Mouse (Mus musculus): ENCODE measurements around the gene Gm8206.
"Not testable (repeated sequence)": the region's sequence is repeated elsewhere in the genome, so short reads cannot be mapped to it uniquely, and the experiment has no call there.

The Gm8206 gene

GRCm38 (mm10) chr14:6093842-6094241 lies at the start of gene Gm8206:
Gene Gm8206, minus strand, starts transcription at chr14:6093942.
- DNase-seq (ENCODE audit: low read depth, low spot score) = not testable (repeated sequence)

- not testable (repeated sequence) for DNase-seq (ENCODE audit: low read depth, low spot score)
These were observed 32.0 kb upstream of the Gm8206 start, which contains the start of gene Gm3476 for GRCm38 (mm10) chr14:6125707-6126106. Gene Gm3476, minus strand, starts transcription at chr14:6125807.

GRCm38 (mm10) chr14:6108272-6108925 lies 14.7 kb upstream of the Gm8206 start, which contains the start of gene Gm3468:
Gene Gm3468, minus strand, starts transcription at chr14:6108665.
- peak; percentile 68 for DNase-seq (ENCODE audit: low read depth, low spot score)

DNA sequence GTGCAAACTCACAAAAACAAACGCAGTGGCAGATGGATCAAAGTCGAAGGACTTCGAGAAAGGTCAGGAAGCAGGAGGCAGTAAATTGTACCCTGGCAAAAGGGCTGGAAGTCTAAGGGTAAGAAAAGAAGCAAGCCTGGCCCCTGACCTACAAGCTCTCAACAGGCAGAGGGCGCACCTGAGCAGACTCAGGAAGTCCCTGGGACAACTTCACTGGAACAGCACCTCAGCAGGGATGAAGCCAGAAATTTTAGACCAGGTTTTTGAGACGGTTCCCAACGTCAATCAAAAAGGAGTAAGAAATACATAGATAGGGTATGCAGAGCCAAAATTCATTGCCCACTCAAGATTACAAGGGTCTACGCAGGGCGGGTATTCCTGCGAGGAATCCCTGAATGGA lies 13.8 kb upstream of the Gm8206 start:
- peak; percentile 12 for DNase-seq (ENCODE audit: low read depth, low spot score)

- DNase-seq (ENCODE audit: low read depth, low spot score) = not testable (repeated sequence)
These were observed 35.6 kb downstream of the Gm8206 start, which contains the start of gene Gm6337 for GRCm38 (mm10) chr14:6058167-6058566. Gene Gm6337, minus strand, starts transcription at chr14:6058267.

DNA sequence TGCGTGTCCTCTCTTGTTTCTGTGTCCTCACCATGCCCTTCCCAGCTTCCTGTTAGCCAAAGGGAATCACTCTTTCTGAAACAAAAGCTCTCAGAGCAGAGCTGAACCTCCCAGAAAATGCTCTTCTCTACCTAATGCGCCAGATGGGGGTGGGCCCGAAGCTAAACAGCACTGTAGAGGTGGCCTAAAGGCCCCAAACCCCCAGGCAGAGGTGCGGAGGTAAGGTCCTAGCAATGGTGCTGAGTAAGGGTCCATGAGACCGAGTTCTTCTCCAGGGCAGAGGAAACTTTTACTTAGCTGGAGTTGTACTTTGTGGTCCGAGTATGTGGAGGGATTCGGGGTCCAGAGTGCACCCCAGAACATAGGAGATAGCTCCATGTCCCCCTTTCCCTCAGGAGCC lies 106.6 kb downstream of the Gm8206 start:
- DNase-seq (ENCODE audit: low read depth, low spot score) = not testable (repeated sequence)

DNA sequence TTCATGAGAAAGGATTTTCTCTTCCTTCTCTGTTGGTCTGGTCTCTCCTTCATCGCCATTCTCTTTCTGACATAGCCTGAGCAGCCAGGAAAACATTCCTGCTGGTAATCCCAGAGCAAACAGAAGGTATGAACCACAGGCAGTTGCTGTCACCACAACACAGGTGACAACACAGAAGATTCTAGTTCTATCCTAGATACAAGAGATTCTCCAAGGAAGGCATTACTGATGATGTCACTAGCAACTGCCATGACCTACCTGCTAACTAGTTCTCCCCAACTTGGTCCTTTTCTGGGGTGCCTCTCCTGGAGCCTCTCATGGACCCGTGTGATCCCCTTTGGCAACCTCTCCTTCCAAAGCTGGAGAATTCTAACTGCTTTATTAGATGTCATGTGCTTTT lies 114.7 kb downstream of the Gm8206 start, which contains the start of gene Gm3453:
Gene Gm3453 (minus strand): TSS at position 101 of the 400 bp plus-strand sequence.
- DNase-seq (ENCODE audit: low read depth, low spot score) = not testable (repeated sequence)
